Mouse (Mus musculus) ES-CJ7 (cell line): ENCODE measurements at regions not wholly inside any gene's neighbourhood (a gene's known extent, or its start where the extent isn't known, plus 50 kb on each side); places are given as distances from the start of the nearest gene placed in this dataset.

Experiments
- DNase-seq: peaks from one replicate; pipeline ENCODE4 v3.0.0; 2011; ENCODE audit warnings: low read depth, low spot score

- DNase-seq, result no peak
Measured at GRCm38 (mm10) chr8:80262911-80263310, 205.1 kb upstream of the Hhip start.

DNA sequence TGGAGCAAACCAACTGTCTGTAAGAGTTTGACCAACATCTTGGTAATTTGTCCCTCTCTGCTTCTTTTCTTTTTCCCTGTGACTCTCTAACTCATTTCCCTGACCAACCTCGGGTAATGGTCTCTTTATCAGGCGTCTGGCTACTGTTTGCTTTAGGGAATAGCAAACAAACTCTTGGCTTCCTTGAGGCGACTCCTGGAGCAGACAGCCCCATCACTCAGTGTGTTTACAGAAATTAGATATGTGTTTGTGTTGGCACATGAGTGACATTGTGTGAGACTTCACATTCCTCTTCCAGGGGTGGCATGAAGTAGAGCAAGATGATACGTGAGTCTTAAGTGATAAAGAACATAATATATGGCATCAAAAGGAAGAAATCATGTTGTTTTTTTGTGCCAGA lies 195.7 kb upstream of the Hhip start:
- no peak for DNase-seq

DNA sequence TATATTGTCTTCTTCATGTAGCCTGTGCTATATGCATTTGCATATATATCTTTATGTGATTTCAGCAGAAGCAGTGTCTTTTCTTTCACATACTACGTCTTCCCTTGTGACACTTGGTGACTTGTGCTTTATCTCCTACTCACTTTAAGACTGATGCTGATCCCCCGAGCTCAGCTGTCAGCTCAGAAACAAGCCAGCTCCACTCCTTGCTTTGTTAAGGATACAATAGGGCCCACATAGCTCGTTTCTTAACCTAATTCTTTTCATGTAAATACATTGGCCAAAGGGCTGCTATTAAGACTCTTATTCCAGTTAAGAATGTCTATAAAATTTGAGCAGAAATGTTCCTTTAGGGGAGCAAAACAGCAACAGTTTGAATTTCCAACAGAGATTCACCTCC lies 193.8 kb upstream of the Hhip start:
- DNase-seq, result no peak

GRCm38 (mm10) chr8:80250305-80251161 lies 192.7 kb upstream of the Hhip start:
- DNase-seq, result no peak

DNA sequence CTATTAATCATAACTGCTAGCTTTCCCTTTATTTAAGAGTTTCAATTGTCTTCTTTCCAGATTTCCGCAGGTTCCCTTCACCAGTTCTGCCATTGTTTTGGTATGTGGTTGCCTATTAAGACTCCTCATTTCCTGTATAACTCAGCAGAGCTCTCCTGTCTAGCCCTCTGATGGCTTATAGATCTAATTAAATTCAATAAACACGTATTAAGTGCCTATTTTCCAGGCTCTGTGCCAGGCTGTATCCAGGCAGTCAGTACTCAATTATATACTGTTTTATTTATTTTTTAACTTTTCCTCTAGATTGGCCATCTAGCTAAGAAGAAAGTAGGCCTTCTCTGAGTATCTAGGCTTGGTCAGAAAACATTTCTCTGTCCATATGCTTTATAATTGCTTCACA lies 192.0 kb upstream of the Hhip start:
- DNase-seq, result no peak

GRCm38 (mm10) chr8:80239879-80240278 lies 182.1 kb upstream of the Hhip start:
- DNase-seq, result no peak

- DNase-seq, result no peak
Measured at GRCm38 (mm10) chr8:80210361-80210760, 152.6 kb upstream of the Hhip start.

- DNase-seq, result no peak
Measured at GRCm38 (mm10) chr8:80204678-80205654, 147.2 kb upstream of the Hhip start.

DNA sequence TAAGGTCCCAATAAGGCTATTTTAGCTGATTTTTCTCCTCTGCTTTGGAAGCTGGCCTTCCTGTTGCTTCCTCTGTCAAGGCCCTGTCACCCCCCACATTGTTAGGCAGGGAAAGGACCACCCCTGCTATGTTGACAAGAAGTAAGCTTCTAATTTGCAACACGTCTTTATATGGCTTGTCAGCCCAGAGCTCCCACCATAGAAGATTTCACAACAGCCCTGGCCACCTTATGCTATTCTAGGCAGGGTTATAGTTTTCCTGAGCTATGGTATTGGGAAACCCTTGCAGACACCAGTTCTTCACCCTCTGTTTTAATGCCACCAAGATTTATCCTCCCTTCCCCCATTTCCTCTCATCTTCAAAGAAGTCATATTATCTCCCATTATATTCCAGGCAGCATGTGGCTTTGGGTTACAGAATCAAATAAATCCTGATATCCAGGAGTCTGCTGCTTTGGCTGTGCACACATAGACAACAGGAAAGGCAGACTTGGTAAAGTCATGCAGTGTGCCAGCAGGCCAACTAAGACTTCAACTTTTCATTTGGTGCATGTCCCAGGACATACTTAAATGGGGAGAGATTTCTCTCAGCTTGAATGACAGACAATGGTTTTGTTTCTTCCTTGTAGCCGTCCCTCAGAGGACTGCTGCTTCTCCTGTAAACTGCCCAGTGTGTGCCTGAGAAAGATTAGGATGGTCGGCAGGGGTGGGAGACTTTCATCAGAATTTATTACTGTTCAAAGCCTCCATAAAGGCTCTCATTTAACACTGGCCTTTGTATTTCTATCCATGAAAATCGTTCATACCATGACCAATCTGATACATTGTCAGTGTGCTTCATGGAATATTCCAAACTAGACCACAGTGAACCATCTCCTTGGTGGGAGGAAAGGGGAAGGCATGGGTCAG lies 146.2 kb upstream of the Hhip start:
- no peak for DNase-seq

GRCm38 (mm10) chr8:80197680-80198079 lies 139.9 kb upstream of the Hhip start:
- DNase-seq, result no peak

GRCm38 (mm10) chr8:80190510-80190908 lies 132.7 kb upstream of the Hhip start:
- no peak for DNase-seq

GRCm38 (mm10) chr8:80189797-80190509 lies 132.1 kb upstream of the Hhip start:
- DNase-seq, result no peak

GRCm38 (mm10) chr8:80185286-80185685 lies 127.5 kb upstream of the Hhip start:
- DNase-seq, result no peak

DNA sequence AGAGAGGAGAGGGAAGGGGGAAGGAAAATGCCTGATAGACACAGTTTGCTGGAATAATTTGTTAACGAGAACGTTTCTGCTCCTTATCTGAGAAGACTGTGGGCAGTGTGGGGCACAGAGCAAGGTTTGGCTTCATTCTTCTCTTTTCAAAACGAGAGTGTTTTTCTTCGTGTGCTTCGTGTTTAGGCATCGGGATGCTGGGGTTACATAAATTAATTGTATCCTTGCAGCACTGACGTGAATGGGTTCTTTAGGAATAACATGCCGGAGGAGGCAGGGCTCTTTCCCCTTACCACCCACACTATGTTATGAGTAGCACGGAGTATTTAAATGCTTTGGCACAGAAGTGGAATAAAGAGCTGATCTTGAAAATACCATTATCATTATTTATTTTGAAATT lies 110.9 kb upstream of the Hhip start:
- DNase-seq, result no peak

GRCm38 (mm10) chr8:80149458-80150083 lies 91.8 kb upstream of the Hhip start:
- no peak for DNase-seq

- DNase-seq, result no peak
Measured at GRCm38 (mm10) chr8:80147929-80148328, 90.1 kb upstream of the Hhip start.

GRCm38 (mm10) chr8:80138481-80138880 lies 80.7 kb upstream of the Hhip start:
- DNase-seq, result no peak

DNA sequence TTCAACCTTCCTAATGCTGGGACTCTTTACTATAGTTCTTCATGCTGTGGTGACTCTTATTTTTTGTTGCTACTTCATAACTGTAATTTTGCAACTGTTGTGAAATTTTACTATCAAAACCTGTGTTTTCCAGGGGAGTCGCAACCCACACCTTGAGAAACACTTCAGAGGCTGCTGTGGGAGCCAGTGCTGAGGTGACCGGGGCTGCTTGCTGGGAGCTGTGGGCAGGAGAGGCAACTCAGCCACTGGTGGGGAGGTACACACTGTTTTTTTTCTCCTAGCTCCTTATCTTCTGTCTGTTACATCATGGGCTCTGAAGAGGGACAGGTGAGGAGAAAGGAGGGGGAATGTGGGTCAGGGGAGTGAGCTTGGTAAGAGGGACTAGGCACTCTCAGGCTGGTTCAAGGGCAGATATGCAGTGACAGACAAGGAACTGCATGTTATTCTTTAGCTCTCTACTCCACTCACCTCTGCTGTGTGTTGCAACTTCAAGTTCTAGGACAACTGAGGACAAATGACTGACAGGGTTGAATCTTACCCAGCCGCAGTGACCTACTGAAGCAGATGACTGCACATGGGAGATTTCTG lies 62.7 kb upstream of the Hhip start:
- no peak for DNase-seq

GRCm38 (mm10) chr8:80117328-80117727 lies 59.5 kb upstream of the Hhip start:
- DNase-seq, result no peak
